Mouse (Mus musculus) heart, postnatal 4 days (tissue): ENCODE results near the gene Gak. TPM values are rescaled to one million over a fixed set of nuclear protein-coding genes. Genes with fewer than 3 reads are reported as not detected.

Experiments used
- total RNA-seq, 2 experiments: library from RNA; stranded (reverse); gene quantifications; 2 replicates each; pipeline ENCODE4 v1.2.3; 2021

Gak gene
- total RNA-seq, 2 experiments from 2014 or later, result 36.7 to 36.9 TPM

Other genes with a start within 250 kb of the Gak start
- not detected for gene Pde6b, start 241.4 kb downstream of the Gak start, total RNA-seq
- gene Atp5k, start 195.3 kb downstream of the Gak start, total RNA-seq, result 100 to 1,000 TPM; 674 to 726 TPM
- gene Mfsd7a, start 180.9 kb downstream of the Gak start, total RNA-seq, result under 1 TPM; 0.64 to 0.70 TPM
- 10 to 100 TPM; 61.1 to 64.9 TPM for gene Pcgf3, start 168.5 kb downstream of the Gak start, total RNA-seq
- gene Cplx1, start 79.7 kb downstream of the Gak start, total RNA-seq, result under 1 TPM; 0.59 to 0.60 TPM
- 1 to 10 TPM; 8.3 to 9.4 TPM for gene Tmem175, start within 50 bp of the Gak start, total RNA-seq
- gene Idua, start 30.6 kb upstream of the Gak start, total RNA-seq, result 10 to 100 TPM; 12.9 to 15.3 TPM
- gene Dgkq, start 39.9 kb upstream of the Gak start, total RNA-seq, result 10 to 100 TPM; 11.8 to 16.2 TPM
- under 1 TPM in 1 of 2 experiments, not detected in 1; 0.23 TPM for gene Slc26a1, start 45.8 kb upstream of the Gak start, total RNA-seq
- gene Fgfrl1, start 62.6 kb upstream of the Gak start, total RNA-seq, result 10 to 100 TPM; 24.7 to 27.0 TPM
- not detected for gene Rnf212, start 145.2 kb upstream of the Gak start, total RNA-seq
- not detected for gene Tmed11, start 165.6 kb upstream of the Gak start, total RNA-seq
- not detected for gene Vmn2r8, start 179.1 kb upstream of the Gak start, total RNA-seq
- gene Vmn2r9, start 222.8 kb upstream of the Gak start, total RNA-seq, result not detected